Mouse (Mus musculus): ENCODE results near the gene 5830473C10Rik.

DNA sequence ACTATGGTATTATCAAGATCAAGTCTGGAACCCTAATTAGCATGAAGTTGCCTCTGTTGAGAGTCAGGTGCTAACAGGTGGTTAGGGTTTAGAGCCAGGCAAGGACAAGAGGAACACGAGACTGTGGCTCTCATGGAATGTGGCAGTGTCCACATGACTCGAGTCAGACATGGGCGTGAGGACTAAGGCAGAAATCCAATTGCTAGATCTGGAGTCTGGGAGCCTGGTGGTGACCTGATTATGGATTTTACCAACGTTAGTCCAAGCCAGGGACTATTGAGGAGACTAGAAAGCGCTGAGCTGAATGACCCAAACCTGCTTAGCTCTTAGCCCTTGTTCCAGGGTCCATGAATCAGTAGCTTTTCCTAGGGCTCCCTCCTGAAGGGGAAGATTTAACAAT, 6.9 kb downstream of the 5830473C10Rik start:
- TF ChIP-seq POLR2A (IDR thresholded peaks at IDR 0.05; ENCODE audit: borderline replicate concordance, insufficient read depth, low read length), result no peak
- no peak for TF ChIP-seq CTCF (IDR thresholded peaks at IDR 0.05; ENCODE audit: borderline replicate concordance, insufficient read depth, low read depth, low read length)
